Mouse (Mus musculus): ENCODE measurements at regions not wholly inside any gene's neighbourhood (a gene's known extent, or its start where the extent isn't known, plus 50 kb on each side); places are given as distances from the start of the nearest gene placed in this dataset.

GRCm38 (mm10) chr1:155041592-155041991 is 57.8 kb downstream of the Ier5 start:
- Histone ChIP-seq H3K4me3 (ENCODE audit: insufficient read depth, low read length) (no peak overlapping the region), H3K4me1 (ENCODE audit: control insufficient read depth, insufficient read depth, low read length) (peaks cover 13% of the 10 kb centered on the region), H3K27ac (ENCODE audit: insufficient read depth, low read depth, low read length) (no peak overlapping the region)
- TF ChIP-seq POLR2A (IDR thresholded peaks at IDR 0.05; ENCODE audit: borderline replicate concordance, low read depth, low read length) (no peak), CTCF (IDR thresholded peaks at IDR 0.05; ENCODE audit: low read depth, low read length) (no peak)

DNA sequence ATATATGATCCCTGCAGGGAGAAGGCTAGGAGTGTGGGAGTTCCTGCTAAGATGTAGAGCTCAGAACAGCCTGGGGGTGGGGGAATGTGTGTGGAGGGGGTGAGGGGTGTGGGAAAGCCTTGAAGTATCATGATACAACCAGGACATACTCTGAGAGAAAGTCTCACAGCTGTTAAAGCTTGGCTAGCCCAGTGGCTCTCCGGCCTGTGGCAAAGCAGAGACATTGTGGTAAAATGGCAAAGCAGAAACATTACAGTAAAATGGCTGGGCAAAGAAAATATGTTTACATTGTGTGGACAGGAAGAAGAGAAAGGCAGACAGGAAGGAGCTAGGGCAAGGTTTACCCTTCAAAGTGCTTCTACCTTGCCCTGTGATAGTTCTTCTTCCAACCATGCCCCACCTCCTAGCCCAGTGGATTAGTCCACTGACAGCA is 58.5 kb downstream of the Ier5 start:
- TF ChIP-seq CTCF (IDR thresholded peaks at IDR 0.05; ENCODE audit: low read depth, low read length) = no peak
- TF ChIP-seq POLR2A (IDR thresholded peaks at IDR 0.05; ENCODE audit: borderline replicate concordance, low read depth, low read length) = no peak
- Histone ChIP-seq H3K27ac (ENCODE audit: insufficient read depth, low read depth, low read length) (no peak overlapping the region), H3K4me3 (ENCODE audit: insufficient read depth, low read length) (no peak overlapping the region), H3K4me1 (ENCODE audit: control insufficient read depth, insufficient read depth, low read length) (peaks cover 13% of the 10 kb centered on the region)

DNA sequence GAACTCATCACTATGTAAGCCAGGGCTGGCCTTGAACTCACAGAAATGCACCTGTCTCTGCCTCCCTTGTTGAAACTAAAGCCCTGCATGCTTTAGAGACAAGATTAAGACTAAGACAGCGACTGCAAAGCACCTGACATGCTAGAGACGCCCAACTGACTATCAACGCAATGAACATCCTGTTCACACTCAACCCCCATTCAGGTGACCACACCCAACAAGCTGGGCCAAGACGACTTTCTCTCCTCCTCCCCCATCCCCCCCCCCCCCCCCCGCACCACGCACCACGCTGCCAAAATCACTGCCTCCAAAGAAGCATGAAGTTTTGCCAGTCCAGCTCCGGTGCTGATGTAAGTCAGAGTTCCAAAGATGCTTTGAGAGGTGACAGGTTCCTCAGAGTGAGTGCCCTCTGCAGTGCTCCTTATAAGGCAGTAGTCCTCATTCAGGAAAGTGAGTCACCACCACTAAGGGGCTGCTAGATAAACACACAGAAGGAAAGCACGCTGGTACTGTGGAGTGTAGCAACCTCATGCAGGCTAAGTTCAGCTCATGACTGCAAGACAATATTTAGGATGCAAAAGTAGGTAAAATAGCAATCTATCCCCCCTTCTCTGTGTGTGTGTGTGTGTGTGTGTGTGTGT is 59.2 kb downstream of the Ier5 start:
- peaks cover 8% of the 10 kb centered on the region for H3K4me1 ChIP-seq (ENCODE audit: control insufficient read depth, insufficient read depth, low read length)
- H3K4me3 ChIP-seq (ENCODE audit: insufficient read depth, low read length) = no peak overlapping the region
- H3K27ac ChIP-seq (ENCODE audit: insufficient read depth, low read depth, low read length) = no peak overlapping the region
- TF ChIP-seq CTCF (IDR thresholded peaks at IDR 0.05; ENCODE audit: low read depth, low read length) = no peak
- no peak for TF ChIP-seq POLR2A (IDR thresholded peaks at IDR 0.05; ENCODE audit: borderline replicate concordance, low read depth, low read length)

- Histone ChIP-seq H3K4me1 (ENCODE audit: control insufficient read depth, insufficient read depth, low read length) (peaks cover 8% of the 10 kb centered on the region), H3K27ac (ENCODE audit: insufficient read depth, low read depth, low read length) (no peak overlapping the region), H3K4me3 (ENCODE audit: insufficient read depth, low read length) (no peak overlapping the region)
- TF ChIP-seq CTCF (IDR thresholded peaks at IDR 0.05; ENCODE audit: low read depth, low read length) (no peak), POLR2A (IDR thresholded peaks at IDR 0.05; ENCODE audit: borderline replicate concordance, low read depth, low read length) (no peak)
Observed at GRCm38 (mm10) chr1:155038631-155039625, 60.5 kb downstream of the Ier5 start.

- no peak overlapping the region for H3K27ac ChIP-seq (ENCODE audit: insufficient read depth, low read depth, low read length)
- no peak overlapping the region for H3K4me3 ChIP-seq (ENCODE audit: insufficient read depth, low read length)
- TF ChIP-seq CTCF (IDR thresholded peaks at IDR 0.05; ENCODE audit: low read depth, low read length) (no peak), POLR2A (IDR thresholded peaks at IDR 0.05; ENCODE audit: borderline replicate concordance, low read depth, low read length) (no peak)
- peaks cover 8% of the 10 kb centered on the region for H3K4me1 ChIP-seq (ENCODE audit: control insufficient read depth, insufficient read depth, low read length)
Observed at GRCm38 (mm10) chr1:155037479-155037878, 62.0 kb downstream of the Ier5 start.

GRCm38 (mm10) chr1:155030908-155031307 is 68.5 kb downstream of the Ier5 start:
- Histone ChIP-seq H3K27ac (ENCODE audit: insufficient read depth, low read depth, low read length) (no peak overlapping the region), H3K4me1 (ENCODE audit: control insufficient read depth, insufficient read depth, low read length) (peaks cover 18% of the 10 kb centered on the region), H3K4me3 (ENCODE audit: insufficient read depth, low read length) (no peak overlapping the region)
- TF ChIP-seq CTCF (IDR thresholded peaks at IDR 0.05; ENCODE audit: low read depth, low read length) (no peak), POLR2A (IDR thresholded peaks at IDR 0.05; ENCODE audit: borderline replicate concordance, low read depth, low read length) (no peak)

- H3K4me1 ChIP-seq (ENCODE audit: control insufficient read depth, insufficient read depth, low read length) = peaks cover 18% of the 10 kb centered on the region
- TF ChIP-seq CTCF (IDR thresholded peaks at IDR 0.05; ENCODE audit: low read depth, low read length) = no peak
- no peak for TF ChIP-seq POLR2A (IDR thresholded peaks at IDR 0.05; ENCODE audit: borderline replicate concordance, low read depth, low read length)
- H3K4me3 ChIP-seq (ENCODE audit: insufficient read depth, low read length) = peak overlapping the region; percentile 38
- H3K27ac ChIP-seq (ENCODE audit: insufficient read depth, low read depth, low read length) = peak overlapping the region; percentile 37
Observed at GRCm38 (mm10) chr1:155029195-155029879, 70.1 kb downstream of the Ier5 start.

GRCm38 (mm10) chr1:155028735-155029134 is 70.7 kb downstream of the Ier5 start:
- Histone ChIP-seq H3K27ac (ENCODE audit: insufficient read depth, low read depth, low read length) (peak overlapping the region; percentile 37), H3K4me3 (ENCODE audit: insufficient read depth, low read length) (peak overlapping the region; percentile 38), H3K4me1 (ENCODE audit: control insufficient read depth, insufficient read depth, low read length) (peaks cover 18% of the 10 kb centered on the region)
- TF ChIP-seq CTCF (IDR thresholded peaks at IDR 0.05; ENCODE audit: low read depth, low read length) (no peak), POLR2A (IDR thresholded peaks at IDR 0.05; ENCODE audit: borderline replicate concordance, low read depth, low read length) (no peak)

DNA sequence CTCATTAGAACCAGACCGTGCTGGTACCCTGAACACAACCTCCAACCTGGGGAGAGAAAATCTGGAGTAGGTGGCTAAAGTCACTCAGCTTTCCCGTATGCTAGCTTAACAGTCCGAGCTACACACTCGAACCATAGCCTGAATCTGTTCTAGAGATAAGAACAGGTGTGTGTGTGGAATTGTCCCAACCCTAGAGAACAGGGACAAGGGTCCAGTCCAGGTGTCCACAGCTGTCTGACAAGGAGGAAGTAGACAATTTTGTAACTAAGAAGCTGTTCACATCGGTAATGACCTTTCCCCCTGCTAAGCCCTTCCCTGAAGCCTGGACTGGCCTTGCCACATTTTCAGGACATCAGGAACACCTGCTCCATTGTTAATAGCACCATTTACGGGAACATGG is 71.3 kb downstream of the Ier5 start:
- H3K4me1 ChIP-seq (ENCODE audit: control insufficient read depth, insufficient read depth, low read length) = peaks cover 18% of the 10 kb centered on the region
- H3K4me3 ChIP-seq (ENCODE audit: insufficient read depth, low read length) = no peak overlapping the region
- TF ChIP-seq CTCF (IDR thresholded peaks at IDR 0.05; ENCODE audit: low read depth, low read length) = no peak
- no peak for TF ChIP-seq POLR2A (IDR thresholded peaks at IDR 0.05; ENCODE audit: borderline replicate concordance, low read depth, low read length)
- 0 out of 2 replicates have a peak overlapping the region, but pooled peaks have one; percentile 0 for H3K27ac ChIP-seq (ENCODE audit: insufficient read depth, low read depth, low read length)

Data from bone marrow macrophage, adult 2 months (primary cell).